Mouse (Mus musculus) liver, postnatal 0 days (tissue): ENCODE data around the gene Lef1.

Source experiments
- CTCF ChIP-seq: sonication (generic); IDR thresholded peaks from 2 replicates; pipeline ENCODE4 v1.5.1; 2016; ENCODE audit warnings: antibody characterized with exemption, low read depth
- EP300 ChIP-seq: IDR thresholded peaks from 2 replicates; pipeline ENCODE4 v1.6.1; 2016; ENCODE audit warnings: antibody characterized with exemption, low read depth, mild to moderate bottlenecking

DNA sequence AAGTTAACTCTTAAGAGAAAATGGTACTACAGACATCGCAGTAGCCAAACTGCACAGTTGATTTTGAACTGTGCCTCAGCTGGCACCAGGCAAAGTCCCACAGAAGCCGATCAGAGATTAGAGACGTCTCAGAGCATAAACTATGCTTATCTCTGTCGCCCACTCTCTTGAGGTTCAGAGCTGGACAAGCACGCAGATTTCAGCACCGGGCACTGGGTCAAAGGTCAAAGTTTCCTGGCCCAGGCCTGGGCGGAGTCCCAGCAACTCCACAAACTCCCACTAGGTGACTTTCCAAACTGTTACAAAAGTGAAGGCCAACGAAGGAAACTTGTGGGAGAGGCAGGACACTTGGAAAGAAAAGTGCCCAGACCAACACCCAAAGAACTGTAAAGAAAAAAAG is 160.9 kb downstream of the Lef1 start:
- TF ChIP-seq CTCF (peak; percentile 35), EP300 (no peak)
